Mouse (Mus musculus) brain, embryonic 14.5 days (tissue): ENCODE measurements around the gene Dpm2. TPM values are rescaled to one million over a fixed set of nuclear protein-coding genes. Genes with fewer than 3 reads are reported as not detected.

Source experiments
- DNase-seq: peaks from one replicate; pipeline ENCODE4 v3.0.0-alpha.2; 2011; ENCODE audit warnings: low read depth
- CTCF ChIP-seq: fragments of 200-500 bp; IDR thresholded peaks from 2 replicates; pipeline ENCODE4 v1.5.1; 2012; ENCODE audit warnings: inconsistent platforms, mild to moderate bottlenecking, moderate library complexity, borderline replicate concordance; ENCODE audit not compliant: insufficient read depth, insufficient read length; ENCODE audit errors: extremely low read depth
- POLR2A ChIP-seq: fragments of 200-500 bp; IDR thresholded peaks from 2 replicates; pipeline ENCODE4 v1.6.1; 2012; ENCODE audit warnings: mild to moderate bottlenecking, inconsistent platforms, borderline replicate concordance; ENCODE audit not compliant: poor library complexity, insufficient read depth, insufficient read length, severe bottlenecking; ENCODE audit errors: extremely low read depth
- polyA plus RNA-seq: library from polyadenylated mRNA; depleted of rRNA; stranded (reverse); fragments of >200 nt; gene quantifications from 2 replicates; pipeline ENCODE4 v1.2.3, GENCODE M21; 2012

Dpm2 gene
- polyA plus RNA-seq, 1 experiment: 155 TPM

DNA sequence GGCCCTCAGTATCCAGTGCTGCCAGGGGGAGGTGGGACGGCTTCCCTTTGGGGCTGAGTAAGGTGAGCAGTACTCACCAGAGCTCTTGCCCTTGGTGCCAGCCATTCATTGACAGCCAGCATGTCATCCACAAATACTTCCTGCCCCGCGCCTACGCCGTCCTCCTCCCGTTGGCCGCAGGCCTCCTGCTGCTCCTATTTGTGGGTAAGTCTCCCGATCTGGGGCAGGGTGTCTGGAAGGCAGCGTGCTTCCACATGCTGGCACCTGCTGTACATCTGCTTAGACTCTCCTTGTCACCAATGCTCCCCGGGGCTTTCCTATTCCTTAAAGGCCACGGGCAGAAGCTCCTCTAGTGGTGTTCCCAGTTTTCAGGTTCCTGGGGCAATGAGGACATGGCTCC lies 1.5 kb downstream of the Dpm2 start:
- DNase-seq: no peak
- no peak for TF ChIP-seq POLR2A
- TF ChIP-seq CTCF: no peak

GRCm38 (mm10) chr2:32574497-32574896 lies 3.8 kb downstream of the Dpm2 start, which contains the start of gene Pip5kl1:
Pip5kl1 (plus strand) TSS chr2:32574797.
- no peak for DNase-seq
- TF ChIP-seq CTCF: no peak
- no peak for TF ChIP-seq POLR2A

- DNase-seq: peak; percentile 68
- TF ChIP-seq CTCF: peak; percentile 89
- TF ChIP-seq POLR2A: no peak
These were observed 4.4 kb downstream of the Dpm2 start for GRCm38 (mm10) chr2:32574901-32575585.

DNA sequence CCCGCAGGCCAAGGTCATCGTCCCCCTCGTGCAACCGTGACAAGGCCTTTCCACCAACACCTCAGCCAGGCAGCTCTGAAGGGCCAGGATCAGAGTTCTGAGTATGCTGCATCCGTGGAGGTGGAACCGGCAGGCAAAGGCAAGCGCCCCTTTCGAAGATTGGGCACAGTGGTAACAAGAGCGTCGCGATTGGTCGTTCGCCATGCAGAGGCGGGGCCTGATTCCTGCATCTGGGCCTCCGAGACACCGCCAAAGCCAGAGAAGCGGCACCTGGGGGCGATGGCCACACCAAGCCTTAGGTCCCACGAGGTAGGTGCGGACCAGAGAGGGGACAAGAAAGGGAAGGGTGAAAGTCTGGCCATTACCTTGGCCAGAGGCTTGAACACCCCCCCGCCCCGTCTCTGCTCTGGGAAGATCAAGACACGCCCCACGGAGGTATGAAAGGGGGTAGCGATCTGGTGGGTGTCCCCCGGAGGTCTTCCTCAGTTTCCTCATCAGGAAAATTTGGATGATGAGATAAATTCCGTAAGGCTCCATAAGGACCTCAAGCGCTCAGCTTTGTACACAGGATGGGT lies 5.0 kb downstream of the Dpm2 start, which contains the start of gene 9430097D07Rik:
Gene 9430097D07Rik (minus strand): TSS at position 99 of the 575 bp plus-strand sequence.
- TF ChIP-seq CTCF (no peak), POLR2A (no peak)
- peak; percentile 89 for DNase-seq

DNA sequence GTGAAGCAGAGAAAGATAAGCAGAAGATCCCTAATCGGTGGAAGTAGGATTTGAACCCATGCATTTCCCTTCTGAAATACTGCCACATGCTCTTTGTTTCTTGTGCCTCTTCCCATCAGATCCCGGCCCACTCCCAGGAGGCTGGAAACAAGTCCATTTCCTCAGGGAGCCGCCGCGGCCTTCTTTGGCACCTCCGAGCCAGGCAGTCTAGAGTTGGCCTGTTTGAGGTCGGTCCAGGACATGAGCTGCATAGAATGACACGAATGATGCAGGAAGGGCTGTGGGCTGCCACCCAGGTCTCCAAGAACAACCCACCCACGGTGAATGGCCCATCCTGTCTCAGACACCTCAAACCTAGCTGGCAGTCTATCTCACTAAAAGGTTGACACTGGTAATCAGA lies 5.9 kb downstream of the Dpm2 start:
- no peak for DNase-seq
- TF ChIP-seq POLR2A: no peak
- no peak for TF ChIP-seq CTCF

- TF ChIP-seq POLR2A (no peak), CTCF (no peak)
- no peak for DNase-seq
These were observed 7.7 kb downstream of the Dpm2 start for GRCm38 (mm10) chr2:32578146-32579046.

GRCm38 (mm10) chr2:32581450-32582095 lies 10.9 kb downstream of the Dpm2 start:
- TF ChIP-seq CTCF (no peak), POLR2A (no peak)
- DNase-seq: peak; percentile 90

DNA sequence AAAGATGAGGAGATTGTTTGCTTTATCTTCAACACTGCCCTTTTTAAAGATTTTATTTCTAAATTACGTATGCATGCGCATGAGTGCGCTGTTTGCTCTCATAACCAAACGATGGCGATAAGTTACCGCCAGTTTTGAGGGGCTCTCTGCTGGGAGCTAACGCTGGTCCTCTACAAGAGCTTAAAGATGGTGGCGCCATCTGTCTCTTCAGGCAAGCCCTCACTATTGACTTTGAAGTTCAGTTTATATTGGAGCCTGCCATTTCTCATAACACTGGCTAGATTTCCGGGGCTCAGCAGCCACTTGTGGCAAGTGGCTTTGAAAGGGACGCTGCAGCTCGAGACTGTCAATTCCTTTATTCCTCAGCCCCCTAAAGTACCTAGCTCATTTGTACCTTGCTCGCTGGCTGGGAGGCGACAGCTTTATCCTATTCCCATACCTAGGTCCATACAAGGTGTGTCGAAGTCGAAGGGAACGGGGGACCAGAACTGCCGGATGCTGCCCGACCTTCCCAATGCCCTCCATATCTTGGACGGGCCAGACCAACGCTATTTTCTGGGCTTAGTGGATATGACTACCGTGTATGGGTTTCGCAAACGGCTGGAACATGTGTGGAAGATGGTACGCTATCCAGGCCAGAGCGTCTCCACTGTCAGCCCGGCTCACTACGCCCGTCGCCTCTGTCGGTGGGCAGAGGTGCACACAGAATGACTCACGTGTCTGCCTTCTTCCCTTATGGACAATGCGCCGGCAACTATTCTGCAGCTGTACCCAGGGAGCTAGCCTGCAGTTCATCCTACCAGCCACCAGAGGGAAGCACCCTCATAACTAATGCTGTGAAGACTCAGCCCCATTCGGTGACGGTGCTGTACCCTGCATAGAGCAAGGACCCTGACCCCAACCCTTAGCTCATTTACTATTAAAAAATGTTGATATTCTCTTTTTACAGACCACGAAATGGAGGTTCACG lies 12.5 kb downstream of the Dpm2 start:
- TF ChIP-seq POLR2A (peak; percentile 25; the same call in 1 of the 2 replicates), CTCF (peak; percentile 96)
- peak; percentile 89 for DNase-seq

DNA sequence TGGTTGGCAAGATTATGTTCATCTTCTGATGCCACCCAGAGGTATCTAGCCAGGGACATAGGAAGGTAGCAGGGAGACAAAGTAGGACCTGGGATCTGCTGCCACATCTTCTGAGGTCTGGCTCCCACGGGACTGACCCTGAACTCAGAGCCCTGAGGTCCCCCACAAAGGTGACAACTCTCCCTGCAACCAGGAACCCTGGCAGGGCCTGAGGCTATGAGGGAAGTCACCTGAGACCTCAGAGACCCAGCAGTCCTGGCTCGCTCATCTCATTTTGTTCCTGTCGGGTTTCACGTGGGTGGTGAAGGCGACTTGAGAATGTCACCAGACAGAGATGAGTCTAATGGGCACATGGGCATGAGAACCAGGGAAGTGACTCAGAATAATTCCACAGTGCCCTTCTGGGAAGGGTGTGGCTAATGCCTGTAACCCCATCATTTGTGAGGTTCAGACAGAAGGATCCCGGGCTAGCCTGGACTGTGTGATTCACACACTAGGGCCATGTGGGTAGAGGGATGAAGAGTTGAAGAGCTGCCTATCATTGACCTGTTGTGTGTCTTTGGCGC lies 14.6 kb downstream of the Dpm2 start:
- no peak for DNase-seq
- TF ChIP-seq CTCF: no peak
- no peak for TF ChIP-seq POLR2A

- TF ChIP-seq CTCF: 0 out of 2 replicates have a peak, but pooled peaks have one; percentile 26
- TF ChIP-seq POLR2A: peak; percentile 56; the same call in 1 of the 2 replicates
- peak; percentile 96 for DNase-seq
These were observed 16.3 kb downstream of the Dpm2 start, which contains the start of gene St6galnac4 for GRCm38 (mm10) chr2:32586871-32587351. St6galnac4 (plus strand) TSS chr2:32587095.
